Mouse (Mus musculus): Measurements from ENCODE around the gene Fblim1. TPM values are rescaled to one million over a fixed set of nuclear protein-coding genes. Genes with fewer than 3 reads are reported as not detected.

Gene Fblim1
- polyA plus RNA-seq, 1 experiment from 2014 or later, result 34.9 TPM

DNA sequence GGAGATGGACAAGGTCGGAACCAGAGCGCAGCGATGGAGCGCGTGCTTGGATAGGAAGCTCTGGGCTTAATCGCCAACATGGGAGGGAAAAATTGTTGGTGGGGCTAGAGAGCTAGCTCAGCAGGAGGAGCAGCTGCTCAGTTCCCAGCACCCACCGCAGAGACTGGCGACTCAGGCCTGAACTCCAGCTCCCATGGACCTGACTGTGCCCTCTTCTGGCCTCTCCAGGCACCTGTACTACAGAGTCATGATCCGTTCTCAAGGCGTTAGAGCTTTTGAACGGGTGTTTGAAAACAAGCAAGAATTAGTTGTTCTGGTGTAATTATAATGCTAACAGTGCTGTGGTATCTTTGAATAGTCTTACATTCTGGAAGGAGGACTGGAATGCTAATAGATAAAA, 77.0 kb downstream of the Fblim1 start:
- Histone ChIP-seq H3K9me3 (ENCODE audit: control insufficient read depth, low read length) (no peaks in the 10 kb centered on the region), H3K4me2 (ENCODE audit: low read depth) (no peak overlapping the region), H3K4me3 (ENCODE audit: low read depth, low read length) (no peak overlapping the region), H3K9ac (ENCODE audit: low read length) (no peak overlapping the region), H3K27ac (ENCODE audit: low read depth, low read length) (no peak overlapping the region), H3K4me1 (ENCODE audit: control insufficient read depth, insufficient read depth, low read length) (no peaks in the 10 kb centered on the region; the same call in 1 of the 2 replicates), H3K27me3 (ENCODE audit: control insufficient read depth, insufficient read depth, low read length) (no peaks in the 10 kb centered on the region), H3K36me3 (ENCODE audit: control insufficient read depth, insufficient read depth, low read length) (no peaks in the 10 kb centered on the region; the same call in 1 of the 2 replicates)
- 87% methylated on average over 11 of the region's 11 CpGs for WGBS
- ATAC-seq (ENCODE audit: insufficient read depth, low FRiP score, low TSS enrichment) (no peak), DNase-seq (ENCODE audit: low spot score) (no peak)

DNA sequence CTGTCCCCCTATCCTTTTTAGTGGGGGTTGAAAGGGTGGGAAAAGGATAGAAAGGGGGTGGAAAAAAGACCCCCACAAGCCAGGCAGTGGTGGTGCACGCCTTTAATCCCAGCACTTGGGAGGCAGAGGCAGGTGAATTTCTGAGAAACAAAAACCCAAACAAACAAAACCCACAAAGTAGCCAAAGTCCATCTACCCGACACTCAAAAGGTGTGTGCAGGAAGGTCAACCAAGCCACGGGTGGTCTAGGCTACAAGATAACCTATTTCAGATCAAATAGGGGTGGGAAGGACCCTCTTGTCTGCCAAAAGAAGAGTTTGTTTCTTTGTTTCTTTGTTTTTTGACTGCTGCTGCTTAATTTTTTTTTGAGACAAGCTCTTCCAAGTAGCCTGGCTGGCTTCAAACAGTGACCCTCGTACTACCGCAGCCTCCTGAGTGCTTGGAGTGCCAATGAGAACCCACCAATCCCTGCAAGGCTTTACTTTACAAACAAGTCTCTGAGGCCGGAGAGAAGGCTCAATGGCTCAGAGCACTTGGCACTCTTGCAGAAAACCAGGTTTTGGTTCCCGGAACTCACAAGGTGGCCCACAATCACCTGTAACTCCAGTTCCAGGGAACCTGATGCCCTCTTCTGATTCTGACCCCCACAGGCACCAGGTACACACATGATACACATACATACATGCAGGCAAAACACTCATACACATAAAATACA, 78.8 kb downstream of the Fblim1 start:
- ATAC-seq (ENCODE audit: insufficient read depth, low FRiP score, low TSS enrichment) (no peak), DNase-seq (ENCODE audit: low spot score) (no peak)
- Histone ChIP-seq H3K9me3 (ENCODE audit: control insufficient read depth, low read length) (no peaks in the 10 kb centered on the region), H3K9ac (ENCODE audit: low read length) (no peak overlapping the region), H3K27ac (ENCODE audit: low read depth, low read length) (no peak overlapping the region), H3K4me1 (ENCODE audit: control insufficient read depth, insufficient read depth, low read length) (no peaks in the 10 kb centered on the region), H3K4me2 (ENCODE audit: low read depth) (no peak overlapping the region), H3K27me3 (ENCODE audit: control insufficient read depth, insufficient read depth, low read length) (no peaks in the 10 kb centered on the region), H3K4me3 (ENCODE audit: low read depth, low read length) (no peak overlapping the region), H3K36me3 (ENCODE audit: control insufficient read depth, insufficient read depth, low read length) (no peaks in the 10 kb centered on the region; the same call in 1 of the 2 replicates)
- 84% methylated on average over 7 of the region's 7 CpGs for WGBS

Other genes with a start within 250 kb of the Fblim1 start
- 0.34 and 0.85 TPM in 2 replicates for gene Fam131c, start 237.9 kb downstream of the Fblim1 start, polyA plus RNA-seq (2014; fragmentation: Nextera tagmentation; extraction: Ambion mirVana)
- gene Clcnka, start 207.4 kb downstream of the Fblim1 start, polyA plus RNA-seq (2014; fragmentation: Nextera tagmentation; extraction: Ambion mirVana), result 0.09 TPM in 1 of 2 replicates, not detected in the other
- not detected in 2 replicates for gene Clcnkb, start 190.1 kb downstream of the Fblim1 start, polyA plus RNA-seq (2014; fragmentation: Nextera tagmentation; extraction: Ambion mirVana)
- 0.11 TPM in 1 of 2 replicates, not detected in the other for gene Hspb7, start 185.3 kb downstream of the Fblim1 start, polyA plus RNA-seq (2014; fragmentation: Nextera tagmentation; extraction: Ambion mirVana)
- gene Srarp, start 170.0 kb downstream of the Fblim1 start, polyA plus RNA-seq (2014; fragmentation: Nextera tagmentation; extraction: Ambion mirVana), result not detected in 2 replicates
- gene Zbtb17, start 161.4 kb downstream of the Fblim1 start, polyA plus RNA-seq (2014; fragmentation: Nextera tagmentation; extraction: Ambion mirVana), result 46.5 and 48.0 TPM in 2 replicates
- 13.9 and 16.2 TPM in 2 replicates for gene Spen, start 67.5 kb downstream of the Fblim1 start, polyA plus RNA-seq (2014; fragmentation: Nextera tagmentation; extraction: Ambion mirVana)
- gene Tmem82, start 12.5 kb upstream of the Fblim1 start, polyA plus RNA-seq (2014; fragmentation: Nextera tagmentation; extraction: Ambion mirVana), result 0.50 and 0.61 TPM in 2 replicates
- gene Slc25a34, start 17.7 kb upstream of the Fblim1 start, polyA plus RNA-seq (2014; fragmentation: Nextera tagmentation; extraction: Ambion mirVana), result not detected in 2 replicates
- 3.4 and 3.6 TPM in 2 replicates for gene Plekhm2, start 58.8 kb upstream of the Fblim1 start, polyA plus RNA-seq (2014; fragmentation: Nextera tagmentation; extraction: Ambion mirVana)
- not detected in 2 replicates for gene Rsc1a1, start 79.5 kb upstream of the Fblim1 start, polyA plus RNA-seq (2014; fragmentation: Nextera tagmentation; extraction: Ambion mirVana)
- gene Ddi2, start 117.3 kb upstream of the Fblim1 start, polyA plus RNA-seq (2014; fragmentation: Nextera tagmentation; extraction: Ambion mirVana), result 23.0 and 25.7 TPM in 2 replicates
- gene Agmat, start 140.6 kb upstream of the Fblim1 start, polyA plus RNA-seq (2014; fragmentation: Nextera tagmentation; extraction: Ambion mirVana), result 0.18 TPM in 1 of 2 replicates, not detected in the other
- 5.4 and 5.8 TPM in 2 replicates for gene Dnajc16, start 184.8 kb upstream of the Fblim1 start, polyA plus RNA-seq (2014; fragmentation: Nextera tagmentation; extraction: Ambion mirVana)
- 19.3 and 21.7 TPM in 2 replicates for gene Casp9, start 187.5 kb upstream of the Fblim1 start, polyA plus RNA-seq (2014; fragmentation: Nextera tagmentation; extraction: Ambion mirVana)
- gene Cela2a, start 220.1 kb upstream of the Fblim1 start, polyA plus RNA-seq (2014; fragmentation: Nextera tagmentation; extraction: Ambion mirVana), result not detected in 2 replicates
- not detected in 2 replicates for gene Ctrc, start 240.3 kb upstream of the Fblim1 start, polyA plus RNA-seq (2014; fragmentation: Nextera tagmentation; extraction: Ambion mirVana)

Measured in neural tube, embryonic 11.5 days (tissue).